ENCODE assay signal across 15 mouse cellular contexts in genomic region chr2:105802902-105803301, GRCm38 (mm10).
"Had no signal": no experiment of that assay in that cellular context is flagged by ENCODE, and none has a peak within 500 bp of the region (broad histone marks: within the 10 kb centered on the region; RNA-seq: fewer than 3 reads in every experiment).

No protein-coding gene starts in this region.

- H3K4me1 ChIP-seq: neural tube, embryonic 15.5 days; stomach, embryonic 15.5 days had no signal

- H3K4me3 ChIP-seq: neural tube, embryonic 15.5 days; stomach, embryonic 15.5 days had no signal

- H3K4me2 ChIP-seq: neural tube, embryonic 15.5 days; stomach, embryonic 15.5 days had no signal

- DNase-seq: retina, postnatal 1 day; right cerebral cortex, adult 18-20 months; right cerebral cortex, postnatal 14 days; right cerebral cortex, postnatal 25 days; right cerebral cortex, postnatal 4 days; spleen, adult 18-20 months; thymus, adult 18-20 months; thymus, adult 2 months; thymus, postnatal 14 days; thymus, postnatal 25 days; thymus, postnatal 36 days; thymus, postnatal 4 days had no signal

- H3K36me3 ChIP-seq: neural tube, embryonic 15.5 days; stomach, embryonic 15.5 days had no signal

- H3K9ac ChIP-seq: neural tube, embryonic 15.5 days; stomach, embryonic 15.5 days had no signal

- H3K9me3 ChIP-seq: neural tube, embryonic 15.5 days; stomach, embryonic 15.5 days had no signal

- H3K27ac ChIP-seq: neural tube, embryonic 15.5 days; stomach, embryonic 15.5 days; stomach, postnatal 0 days had no signal

- H3K27me3 ChIP-seq: neural tube, embryonic 15.5 days; stomach, embryonic 15.5 days had no signal
